Mouse (Mus musculus) lung, postnatal 0 days (tissue): ENCODE results near the gene Mdm4. TPM values are rescaled to one million over a fixed set of nuclear protein-coding genes. Genes with fewer than 3 reads are reported as not detected.

ENCODE experiments used
- ATAC-seq: fragments of 200-750 bp; cut with Nextera tagmentation; 2 replicates; pipeline ENCODE4 v1.8.0; 2017; ENCODE audit warnings: moderate library complexity
- DNase-seq: peaks from one replicate; pipeline ENCODE4 v3.0.0-alpha.2; 2016; ENCODE audit warnings: low spot score
- H3K27ac ChIP-seq: fragments of 300-500 bp; sonication (generic); 2 replicates; pipeline ENCODE4 v1.5.1; 2014; ENCODE audit warnings: antibody characterized with exemption, mild to moderate bottlenecking, low read length, mixed read lengths
- H3K27me3 ChIP-seq: fragments of 300-500 bp; sonication (generic); replicated peaks from 2 replicates; pipeline ENCODE4 v1.6.1; 2014; ENCODE audit warnings: low read length, mixed read lengths; ENCODE audit not compliant: insufficient read depth
- H3K36me3 ChIP-seq: fragments of 300-500 bp; sonication (generic); 2 replicates; pipeline ENCODE4 v1.6.1; 2014; ENCODE audit warnings: low read length, mixed read lengths; ENCODE audit not compliant: insufficient read depth
- H3K4me1 ChIP-seq: fragments of 300-500 bp; sonication (generic); 2 replicates; pipeline ENCODE4 v1.6.1; 2014; ENCODE audit warnings: antibody characterized with exemption, low read depth, low read length, mixed read lengths; ENCODE audit not compliant: insufficient read depth
- H3K4me2 ChIP-seq: fragments of 300-500 bp; sonication (generic); replicated peaks from 2 replicates; pipeline ENCODE4 v1.6.1; 2014; ENCODE audit warnings: low read depth, mild to moderate bottlenecking, low read length, moderate library complexity, mixed read lengths
- H3K4me3 ChIP-seq: fragments of 300-500 bp; sonication (generic); 2 replicates; pipeline ENCODE4 v1.5.1; 2014; ENCODE audit warnings: low read depth, low read length
- H3K9ac ChIP-seq: fragments of 300-500 bp; sonication (generic); replicated peaks from 2 replicates; pipeline ENCODE4 v1.6.1; 2014; ENCODE audit warnings: low read depth, mild to moderate bottlenecking
- H3K9me3 ChIP-seq: fragments of 300-500 bp; sonication (generic); 2 replicates; pipeline ENCODE4 v1.6.1; 2016; ENCODE audit warnings: low read length, mixed read lengths
- CTCF ChIP-seq: IDR thresholded peaks from 2 replicates; pipeline ENCODE4 v1.5.1; 2016; ENCODE audit warnings: antibody characterized with exemption, mild to moderate bottlenecking
- EP300 ChIP-seq: IDR thresholded peaks from 2 replicates; pipeline ENCODE4 v1.6.1; 2016; ENCODE audit warnings: antibody characterized with exemption, mild to moderate bottlenecking, control low read depth
- WGBS: fragments of 180-500 bp; shearing (Covaris S2); extraction: QIAGEN DNeasy Blood & Tissue Kit; methylation state at CpG from one replicate; pipeline ENCODE4 v1.1.7; 2014; 5-methylcytosine and 5-hydroxymethylcytosine counted together
- polyA plus RNA-seq: library from polyadenylated mRNA; unstranded; fragments of >200 nt; fragmentation: Nextera tagmentation; extraction: Ambion mirVana; gene quantifications from 2 replicates; pipeline ENCODE4 v1.2.1, GENCODE M21; 2015

Gene Mdm4
- polyA plus RNA-seq, 1 experiment from 2014 or later: 14.9 TPM

DNA sequence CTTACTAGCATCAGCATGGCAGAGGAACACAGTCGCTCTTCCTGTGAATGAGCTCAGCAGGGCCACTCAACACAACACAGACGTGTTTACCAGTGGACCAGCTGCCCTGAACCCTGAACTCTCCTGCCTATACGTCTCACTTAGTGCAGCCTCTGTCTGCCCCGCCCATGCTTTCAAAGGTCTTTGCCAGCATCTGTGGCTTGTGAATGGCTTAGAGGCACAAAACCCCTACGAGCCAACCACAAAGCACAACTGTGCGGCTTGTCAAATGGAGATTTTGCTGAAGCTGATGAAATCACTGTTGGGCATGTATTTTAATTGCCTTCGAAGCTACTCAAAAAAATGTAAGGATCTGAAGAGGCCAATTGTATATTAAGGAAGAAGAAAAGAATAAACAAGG lies 82.5 kb downstream of the Mdm4 start:
- H3K9me3 ChIP-seq: no peaks in the 10 kb centered on the region
- ATAC-seq (no peak), DNase-seq (no peak)
- no peaks in the 10 kb centered on the region for H3K4me1 ChIP-seq
- H3K9ac ChIP-seq: no peak overlapping the region
- no peaks in the 10 kb centered on the region for H3K27me3 ChIP-seq
- no peak overlapping the region for H3K27ac ChIP-seq
- H3K36me3 ChIP-seq: no peaks in the 10 kb centered on the region
- TF ChIP-seq CTCF: no peak
- no peak for TF ChIP-seq EP300
- no peak overlapping the region for H3K4me2 ChIP-seq
- 56% methylated on average over 7 of the region's 7 CpGs for WGBS
- no peak overlapping the region for H3K4me3 ChIP-seq

DNA sequence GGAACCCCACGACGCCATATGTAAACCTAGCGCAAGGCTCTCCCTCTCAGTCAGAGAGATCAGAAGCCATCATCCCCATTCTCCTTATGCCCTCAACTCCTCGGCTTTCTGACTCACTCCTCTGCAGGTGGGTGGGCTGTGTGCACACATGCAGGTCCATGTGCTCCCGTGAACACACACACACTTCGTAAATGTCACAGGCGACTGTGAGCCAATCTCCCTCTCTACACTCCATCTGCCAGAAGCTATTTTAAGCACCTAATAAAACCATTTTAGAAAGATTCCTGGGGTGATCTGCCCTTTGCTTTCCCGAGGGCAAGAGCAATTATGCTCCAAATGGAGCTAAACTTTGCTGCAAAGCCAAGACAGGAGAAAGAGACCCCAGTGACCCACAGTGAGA lies 84.5 kb downstream of the Mdm4 start:
- no peak overlapping the region for H3K27ac ChIP-seq
- TF ChIP-seq EP300 (no peak), CTCF (no peak)
- WGBS: 54% methylated on average over 8 of the region's 8 CpGs
- no peaks in the 10 kb centered on the region for H3K27me3 ChIP-seq
- no peak overlapping the region for H3K4me2 ChIP-seq
- ATAC-seq (no peak), DNase-seq (no peak)
- no peaks in the 10 kb centered on the region for H3K4me1 ChIP-seq
- H3K9ac ChIP-seq: no peak overlapping the region
- H3K9me3 ChIP-seq: no peaks in the 10 kb centered on the region
- H3K4me3 ChIP-seq: no peak overlapping the region
- H3K36me3 ChIP-seq: no peaks in the 10 kb centered on the region

DNA sequence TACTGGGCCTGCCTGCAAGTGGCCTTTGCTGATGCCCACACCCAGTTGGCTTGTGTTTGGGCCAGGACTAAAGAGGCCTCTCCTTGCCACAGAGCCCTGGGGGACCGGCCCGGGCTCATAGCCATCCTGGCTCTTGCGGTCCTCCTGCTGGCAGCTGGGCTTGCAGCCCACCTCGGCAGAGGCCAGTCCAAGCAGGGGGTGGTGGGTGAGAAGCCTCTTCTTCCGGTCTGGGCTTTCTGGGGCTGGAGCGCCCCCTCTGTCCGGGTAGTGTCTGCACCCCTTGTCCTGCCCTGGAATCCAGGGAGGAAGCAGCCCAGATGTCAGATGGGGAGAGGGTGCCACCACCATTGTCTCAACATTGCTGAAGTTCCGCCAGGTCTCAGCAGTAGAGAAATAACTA lies 91.4 kb downstream of the Mdm4 start:
- no peaks in the 10 kb centered on the region for H3K27me3 ChIP-seq
- no peak for ATAC-seq

DNA sequence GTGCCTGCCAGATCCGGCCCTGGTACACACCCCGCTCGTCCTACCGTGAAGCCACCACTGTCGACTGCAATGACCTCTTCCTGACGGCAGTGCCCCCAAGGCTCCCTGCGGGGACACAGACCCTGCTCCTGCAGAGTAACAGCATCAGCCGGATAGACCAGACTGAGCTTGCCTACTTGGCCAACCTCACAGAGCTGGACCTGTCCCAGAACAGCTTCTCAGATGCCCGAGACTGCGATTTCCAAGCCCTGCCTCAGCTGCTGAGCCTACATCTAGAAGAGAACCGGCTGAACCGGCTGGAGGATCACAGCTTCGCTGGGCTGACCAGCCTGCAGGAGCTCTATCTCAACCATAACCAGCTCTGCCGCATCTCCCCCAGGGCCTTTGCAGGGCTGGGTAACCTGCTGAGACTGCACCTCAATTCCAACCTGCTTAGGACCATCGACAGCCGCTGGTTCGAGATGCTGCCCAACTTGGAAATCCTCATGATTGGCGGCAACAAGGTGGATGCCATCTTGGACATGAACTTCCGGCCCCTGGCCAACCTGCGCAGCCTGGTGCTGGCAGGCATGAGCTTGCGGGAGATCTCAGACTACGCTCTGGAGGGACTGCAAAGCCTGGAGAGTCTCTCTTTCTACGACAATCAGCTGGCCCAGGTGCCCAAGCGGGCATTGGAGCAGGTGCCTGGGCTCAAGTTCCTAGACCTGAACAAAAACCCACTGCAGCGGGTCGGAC lies 92.9 kb downstream of the Mdm4 start:
- Histone ChIP-seq H3K4me2 (no peak overlapping the region), H3K9me3 (no peaks in the 10 kb centered on the region), H3K9ac (no peak overlapping the region), H3K36me3 (no peaks in the 10 kb centered on the region), H3K27ac (no peak overlapping the region), H3K4me1 (no peaks in the 10 kb centered on the region), H3K27me3 (no peaks in the 10 kb centered on the region), H3K4me3 (no peak overlapping the region)
- ATAC-seq: no peak
- DNase-seq: no peak
- WGBS: 84% methylated on average over 26 of the region's 26 CpGs
- TF ChIP-seq EP300 (no peak), CTCF (no peak)

More for the DNA sequence above, 91.4 kb downstream of the Mdm4 start:
- H3K9me3 ChIP-seq: no peaks in the 10 kb centered on the region
- H3K4me1 ChIP-seq: no peaks in the 10 kb centered on the region
- WGBS: 61% methylated on average over 8 of the region's 8 CpGs
- no peaks in the 10 kb centered on the region for H3K36me3 ChIP-seq
- H3K9ac ChIP-seq: no peak overlapping the region
- no peak overlapping the region for H3K4me3 ChIP-seq
- DNase-seq: no peak
- no peak overlapping the region for H3K4me2 ChIP-seq
- no peak overlapping the region for H3K27ac ChIP-seq
- TF ChIP-seq CTCF (no peak), EP300 (no peak)

DNA sequence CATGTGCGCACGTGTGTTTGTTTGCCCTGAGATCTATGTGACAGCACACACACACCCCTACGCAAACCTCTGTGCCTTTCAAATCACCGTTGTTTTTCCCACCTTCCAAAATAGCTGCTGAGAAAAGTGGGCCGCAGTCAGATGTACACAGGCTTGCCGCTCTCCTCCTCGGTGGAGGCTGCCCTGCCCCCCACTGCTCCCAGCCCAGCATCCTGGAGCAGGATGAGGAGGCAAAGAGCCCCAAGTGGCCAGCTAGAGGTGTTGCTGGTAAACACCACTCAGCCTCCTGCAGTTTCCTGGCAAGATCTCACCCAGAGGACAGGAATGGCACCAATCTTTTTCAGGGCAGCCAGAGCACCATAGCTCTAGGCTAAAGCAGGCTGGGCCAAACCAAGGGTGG lies 95.5 kb downstream of the Mdm4 start:
- no peak overlapping the region for H3K27ac ChIP-seq
- no peaks in the 10 kb centered on the region for H3K36me3 ChIP-seq
- no peaks in the 10 kb centered on the region for H3K4me1 ChIP-seq
- TF ChIP-seq EP300 (no peak), CTCF (peak; percentile 39)
- 23% methylated on average over 7 of the region's 7 CpGs for WGBS
- H3K9ac ChIP-seq: no peak overlapping the region
- H3K9me3 ChIP-seq: no peaks in the 10 kb centered on the region
- H3K27me3 ChIP-seq: no peaks in the 10 kb centered on the region
- no peak overlapping the region for H3K4me3 ChIP-seq
- no peak overlapping the region for H3K4me2 ChIP-seq
- peak; percentile 42 for DNase-seq
- ATAC-seq: no peak

DNA sequence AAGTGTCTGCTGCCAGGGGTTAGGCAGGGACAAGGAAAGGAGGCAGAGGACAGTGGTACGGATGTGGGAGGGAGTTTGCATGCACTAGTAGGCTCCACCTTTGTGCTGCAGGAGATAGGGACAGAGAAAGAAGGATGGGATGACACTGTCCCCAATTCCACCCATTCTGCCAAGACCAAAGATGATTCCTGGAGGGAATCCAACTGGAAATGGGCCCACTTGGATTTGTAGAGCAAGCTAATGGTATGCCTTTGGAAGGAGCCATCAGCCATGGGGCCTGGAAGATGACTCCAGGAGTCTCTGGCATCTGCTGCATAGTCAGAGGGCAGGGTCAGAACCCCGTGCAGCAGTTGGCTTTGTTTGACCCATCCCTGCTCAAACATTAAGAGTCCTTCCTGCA lies 97.9 kb downstream of the Mdm4 start:
- no peak overlapping the region for H3K9ac ChIP-seq
- DNase-seq: no peak
- H3K27me3 ChIP-seq: no peaks in the 10 kb centered on the region
- H3K9me3 ChIP-seq: no peaks in the 10 kb centered on the region
- no peak overlapping the region for H3K4me3 ChIP-seq
- 32% methylated on average over 2 of the region's 2 CpGs for WGBS
- H3K4me1 ChIP-seq: no peaks in the 10 kb centered on the region
- H3K27ac ChIP-seq: no peak overlapping the region
- no peak for ATAC-seq
- no peak overlapping the region for H3K4me2 ChIP-seq
- no peak for TF ChIP-seq EP300
- no peak for TF ChIP-seq CTCF
- H3K36me3 ChIP-seq: no peaks in the 10 kb centered on the region
